10 mouse cellular contexts compared by ENCODE assay signal in the genomic region with DNA sequence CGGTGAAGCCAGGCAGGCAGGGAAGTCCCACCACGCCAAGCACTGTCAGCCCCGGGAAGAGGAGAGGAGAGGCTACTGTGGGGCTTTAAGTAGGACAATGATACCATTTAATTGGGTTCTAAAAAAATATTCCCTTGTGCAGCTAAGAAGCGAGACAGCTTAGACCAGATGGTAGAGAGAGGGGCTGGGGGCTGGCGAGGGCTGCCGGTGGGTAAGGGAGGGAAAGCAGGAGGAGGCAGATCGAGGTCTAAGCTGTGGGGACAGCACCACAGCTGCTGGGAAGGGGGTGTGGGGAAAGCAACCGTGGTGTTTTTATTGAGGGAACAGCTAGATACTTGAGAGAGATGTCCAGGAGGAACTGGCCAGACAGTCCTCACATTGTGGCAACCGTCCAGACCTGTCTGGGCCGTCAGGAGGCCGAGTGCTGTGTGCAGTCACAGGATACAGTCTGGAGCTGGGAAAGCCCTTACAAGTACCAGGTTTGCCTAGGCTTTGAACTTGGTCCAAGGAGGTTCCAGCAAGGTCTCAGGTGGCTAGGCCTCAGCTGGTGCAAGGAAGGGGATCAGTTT. TPM values are rescaled to one million over a fixed set of nuclear protein-coding genes. Genes with fewer than 3 reads are reported as not detected.
DNase-seq lines count a peak whose midpoint lies in the region; ATAC-seq and TF ChIP-seq lines count a peak whose summit lies in the region.
"Had no signal": no experiment of that assay in that cellular context is flagged by ENCODE, and none has a peak within 500 bp of the region (broad histone marks: within the 10 kb centered on the region; RNA-seq: fewer than 3 reads in every experiment).

No protein-coding gene starts in this region.

- H3K4me2 ChIP-seq in midbrain, embryonic 13.5 days (replicated peaks) = no peak overlapping the region
- H3K4me2 ChIP-seq in forebrain, postnatal 0 days (ENCODE audit: low read depth) = no peak overlapping the region
- H3K4me2 ChIP-seq in midbrain, embryonic 16.5 days (ENCODE audit: low read length) = no peak overlapping the region

- no peaks in the 10 kb centered on the region for H3K9me3 ChIP-seq in midbrain, embryonic 13.5 days
- H3K9me3 ChIP-seq in midbrain, embryonic 10.5 days (replicated peaks) = no peaks in the 10 kb centered on the region
- H3K9me3 ChIP-seq in forebrain, postnatal 0 days (ENCODE audit: low read length) = no peaks in the 10 kb centered on the region
- H3K9me3 ChIP-seq in midbrain, embryonic 16.5 days (replicated peaks; ENCODE audit: control insufficient read depth, low read length, poor library complexity, severe bottlenecking) = no peaks in the 10 kb centered on the region
- H3K9me3 ChIP-seq: liver, embryonic 12.5 days had no signal

- 49% methylated on average over 11 of the region's 11 CpGs for WGBS in midbrain, embryonic 13.5 days
- 79% methylated on average over 11 of the region's 11 CpGs for WGBS in midbrain, embryonic 10.5 days
- 38% methylated on average over 11 of the region's 11 CpGs for WGBS in forebrain, postnatal 0 days
- 35% methylated on average over 11 of the region's 11 CpGs for WGBS in midbrain, embryonic 16.5 days

- no peaks in the 10 kb centered on the region for H3K36me3 ChIP-seq in midbrain, embryonic 13.5 days
- H3K36me3 ChIP-seq in midbrain, embryonic 10.5 days = peaks cover 46% of the 10 kb centered on the region
- no peaks in the 10 kb centered on the region; the same call in 1 of the 2 replicates for H3K36me3 ChIP-seq in forebrain, postnatal 0 days (ENCODE audit: insufficient read depth)
- H3K36me3 ChIP-seq in midbrain, embryonic 16.5 days (ENCODE audit: control insufficient read depth, insufficient read depth, low read length) = no peaks in the 10 kb centered on the region
- H3K36me3 ChIP-seq: liver, embryonic 12.5 days had no signal

- no peak for TF ChIP-seq CTCF in forebrain, postnatal 0 days (IDR thresholded peaks at IDR 0.05; ENCODE audit: low read depth)

- H3K4me3 ChIP-seq in midbrain, embryonic 13.5 days (replicated peaks) = no peak overlapping the region
- H3K4me3 ChIP-seq in midbrain, embryonic 10.5 days = no peak overlapping the region
- H3K4me3 ChIP-seq in forebrain, postnatal 0 days (ENCODE audit: low read depth, low read length) = no peak overlapping the region
- no peak overlapping the region for H3K4me3 ChIP-seq in midbrain, embryonic 16.5 days (ENCODE audit: low read depth, low read length)
- H3K4me3 ChIP-seq: liver, embryonic 12.5 days; myocyte had no signal

- peak; percentile 64 for DNase-seq in gastrocnemius, adult 18-20 months (ENCODE audit: low spot score)
- DNase-seq in gastrocnemius, postnatal 4 days (ENCODE audit: low spot score in 2 of 2) = no peak
- no peak for DNase-seq in midbrain, embryonic 10.5 days (ENCODE audit: low spot score)
- no peak for DNase-seq in forebrain, postnatal 0 days
- no peak for DNase-seq in spleen, postnatal 14 days (ENCODE audit: low spot score in 2 of 2)

- 0 out of 2 replicates have a peak overlapping the region, but pooled peaks have one; percentile 36 for H3K9ac ChIP-seq in midbrain, embryonic 13.5 days (replicated peaks)
- no peak overlapping the region for H3K9ac ChIP-seq in forebrain, postnatal 0 days
- H3K9ac ChIP-seq in midbrain, embryonic 16.5 days (ENCODE audit: low read depth, low read length) = no peak overlapping the region
- H3K9ac ChIP-seq: liver, embryonic 12.5 days had no signal

- no peaks in the 10 kb centered on the region; the same call in 1 of the 2 replicates for H3K27me3 ChIP-seq in midbrain, embryonic 13.5 days
- 0 out of 2 replicates have a peak, but pooled peaks cover 5% of the 10 kb centered on the region for H3K27me3 ChIP-seq in midbrain, embryonic 10.5 days (ENCODE audit: low read depth, poor library complexity, severe bottlenecking)
- no peaks in the 10 kb centered on the region for H3K27me3 ChIP-seq in forebrain, postnatal 0 days (ENCODE audit: insufficient read depth, low read length)
- H3K27me3 ChIP-seq in midbrain, embryonic 16.5 days (ENCODE audit: control insufficient read depth, insufficient read depth, low read depth, low read length) = no peaks in the 10 kb centered on the region

- H3K4me1 ChIP-seq in midbrain, embryonic 13.5 days (replicated peaks) = peaks cover 48% of the 10 kb centered on the region
- peaks cover 46% of the 10 kb centered on the region for H3K4me1 ChIP-seq in midbrain, embryonic 10.5 days
- H3K4me1 ChIP-seq in forebrain, postnatal 0 days (ENCODE audit: insufficient read depth) = peaks cover 12% of the 10 kb centered on the region
- 0 out of 2 replicates have a peak, but pooled peaks cover 2% of the 10 kb centered on the region for H3K4me1 ChIP-seq in midbrain, embryonic 16.5 days (ENCODE audit: control insufficient read depth, insufficient read depth, low read length)

- no peak for ATAC-seq in midbrain, embryonic 13.5 days
- peak; percentile 51 for ATAC-seq in forebrain, postnatal 0 days
- ATAC-seq in midbrain, embryonic 16.5 days = no peak
- ATAC-seq in megakaryocyte progenitor cell, adult 5-6 weeks (replicated peaks; ENCODE audit: poor library complexity) = no peak
- ATAC-seq: liver, embryonic 12.5 days had no signal

- peak overlapping the region; percentile 46 for H3K27ac ChIP-seq in midbrain, embryonic 13.5 days
- no peak overlapping the region; the same call in none of the 2 replicates for H3K27ac ChIP-seq in midbrain, embryonic 10.5 days (replicated peaks)
- H3K27ac ChIP-seq in forebrain, postnatal 0 days (ENCODE audit: low read depth, low read length) = peak overlapping the region; percentile 40; the same call in 1 of the 2 replicates
- H3K27ac ChIP-seq in midbrain, embryonic 16.5 days (ENCODE audit: low read length) = peak overlapping the region; percentile 8
- H3K27ac ChIP-seq: liver, embryonic 12.5 days had no signal

RNA-seq across cellular contexts. Expression of a gene that starts 22.1 kb away (rescaled TPM):
- total RNA-seq in gastrocnemius, adult 18-20 months (2021) = 1 to 10 TPM in 1 of 2 experiments, under 1 TPM in 1; 0.64 to 1.5 TPM
- 10 to 100 TPM; 18.4 to 23.4 TPM for total RNA-seq in gastrocnemius, postnatal 4 days (2021)
- 3.9 and 5.5 TPM in 2 replicates for polyA plus RNA-seq in midbrain, embryonic 13.5 days (2015; fragmentation: Nextera tagmentation; extraction: Ambion mirVana)
- polyA plus RNA-seq in midbrain, embryonic 10.5 days (2016; fragmentation: Nextera tagmentation; extraction: Ambion mirVana) = 5.2 and 7.4 TPM in 2 replicates
- 7.4 and 9.9 TPM in 2 replicates for total RNA-seq in forebrain, postnatal 0 days (2014; rRNA removed)
- polyA plus RNA-seq in forebrain, postnatal 0 days (2015; fragmentation: Nextera tagmentation; extraction: Ambion mirVana) = 1.4 and 2.5 TPM in 2 replicates
- 2.8 and 5.5 TPM in 2 replicates for polyA plus RNA-seq in midbrain, embryonic 16.5 days (2015; fragmentation: Nextera tagmentation; extraction: Ambion mirVana)
- total RNA-seq in megakaryocyte progenitor cell, adult 5-6 weeks (2015) = 0.07 TPM in 1 of 2 replicates, not detected in the other
- total RNA-seq in megakaryocyte progenitor cell, adult 5-6 weeks (2017) = 0.20 TPM in 1 of 2 replicates, not detected in the other
